Mouse (Mus musculus): ENCODE results near the gene Gm3625.

DNA sequence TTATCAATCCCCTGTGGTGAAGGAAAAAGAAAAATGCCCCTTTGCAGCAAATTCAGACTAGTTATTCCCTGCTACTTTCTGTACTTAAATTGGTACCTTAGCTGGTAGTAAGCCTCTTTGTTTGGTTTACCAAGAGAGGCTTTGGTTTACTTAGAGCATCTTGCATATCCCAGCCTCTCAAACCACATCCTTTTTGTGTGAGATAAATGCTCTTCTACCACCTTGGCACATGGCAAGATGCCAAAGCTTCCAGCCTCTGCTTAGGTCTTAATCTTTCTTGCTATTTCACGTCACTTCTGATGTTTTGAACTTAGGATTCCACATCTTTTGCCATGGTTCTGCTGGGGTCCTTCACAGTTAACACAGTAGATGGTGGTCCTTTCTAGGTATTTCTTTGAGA is 31.5 kb upstream of the Gm3625 start:
- TF ChIP-seq RCOR1 (IDR thresholded peaks at IDR 0.05; ENCODE audit: low read depth, low read length): peak; percentile 72
- no peak for TF ChIP-seq CTCF (IDR thresholded peaks at IDR 0.05 in 2 of 3, conservative IDR thresholded peaks at IDR 0.05 in 1 of 3; ENCODE audit: control insufficient read depth in 1 of 3, insufficient read depth in 1 of 3, low read depth in 2 of 3, low read length in 3 of 3, poor library complexity in 1 of 3, severe bottlenecking in 1 of 3)
- TF ChIP-seq UBTF (IDR thresholded peaks at IDR 0.05; ENCODE audit: borderline replicate concordance, insufficient read depth, low read depth, low read length): no peak
- peak; percentile 21 to 38; a peak in 1 of 4 replicates for TF ChIP-seq EP300 (IDR thresholded peaks at IDR 0.05; ENCODE audit: low read depth in 1 of 2, low read length in 2 of 2)
- no peak for TF ChIP-seq TCF12 (IDR thresholded peaks at IDR 0.05; ENCODE audit: low read depth, low read length)
- no peak for TF ChIP-seq CHD1 (IDR thresholded peaks at IDR 0.05; ENCODE audit: low read depth, low read length)

All from MEL (cell line).